Mouse (Mus musculus) bone marrow macrophage, adult 2 months (primary cell): ENCODE measurements at regions not wholly inside any gene's neighbourhood (a gene's known extent, or its start where the extent isn't known, plus 50 kb on each side); places are given as distances from the start of the nearest gene placed in this dataset.

Experiments
- H3K27ac ChIP-seq: 2 replicates; pipeline ENCODE4 v1.5.1; 2012; ENCODE audit warnings: low read depth, low read length; ENCODE audit not compliant: insufficient read depth
- H3K4me1 ChIP-seq: 2 replicates; pipeline ENCODE4 v1.6.1; 2012; ENCODE audit warnings: low read length; ENCODE audit not compliant: control insufficient read depth, insufficient read depth
- H3K4me3 ChIP-seq: 2 replicates; pipeline ENCODE4 v1.5.1; 2012; ENCODE audit warnings: mild to moderate bottlenecking, low read length, moderate library complexity; ENCODE audit not compliant: insufficient read depth
- CTCF ChIP-seq: IDR thresholded peaks from 2 replicates; pipeline ENCODE4 v1.5.1; 2012; ENCODE audit warnings: low read depth, mild to moderate bottlenecking, low read length, moderate library complexity
- POLR2A ChIP-seq: IDR thresholded peaks from 2 replicates; pipeline ENCODE4 v1.6.1; 2012; ENCODE audit warnings: mild to moderate bottlenecking, low read depth, low read length, borderline replicate concordance

GRCm38 (mm10) chr16:74809154-74809825 is 397.7 kb upstream of the Robo2 start:
- TF ChIP-seq POLR2A (no peak), CTCF (no peak)
- Histone ChIP-seq H3K4me3 (no peak overlapping the region), H3K27ac (no peak overlapping the region), H3K4me1 (no peaks in the 10 kb centered on the region)

- Histone ChIP-seq H3K27ac (no peak overlapping the region), H3K4me3 (no peak overlapping the region), H3K4me1 (no peaks in the 10 kb centered on the region)
- TF ChIP-seq CTCF (no peak), POLR2A (no peak)
Observed at GRCm38 (mm10) chr16:74806775-74807174, 395.1 kb upstream of the Robo2 start.

GRCm38 (mm10) chr16:74801296-74801695 is 389.7 kb upstream of the Robo2 start:
- Histone ChIP-seq H3K4me3 (no peak overlapping the region), H3K27ac (no peak overlapping the region), H3K4me1 (no peaks in the 10 kb centered on the region)
- TF ChIP-seq POLR2A (no peak), CTCF (no peak)

GRCm38 (mm10) chr16:74796303-74796653 is 384.7 kb upstream of the Robo2 start:
- no peak overlapping the region for H3K4me3 ChIP-seq
- no peak overlapping the region for H3K27ac ChIP-seq
- no peaks in the 10 kb centered on the region for H3K4me1 ChIP-seq
- TF ChIP-seq POLR2A (no peak), CTCF (no peak)

- no peak overlapping the region for H3K27ac ChIP-seq
- TF ChIP-seq POLR2A, result no peak
- no peak for TF ChIP-seq CTCF
- no peaks in the 10 kb centered on the region for H3K4me1 ChIP-seq
- H3K4me3 ChIP-seq, result no peak overlapping the region
Observed at GRCm38 (mm10) chr16:74795360-74796302, 384.0 kb upstream of the Robo2 start.

GRCm38 (mm10) chr16:74785365-74786119 is 373.9 kb upstream of the Robo2 start:
- TF ChIP-seq POLR2A (no peak), CTCF (no peak)
- Histone ChIP-seq H3K27ac (no peak overlapping the region), H3K4me1 (no peaks in the 10 kb centered on the region), H3K4me3 (no peak overlapping the region)

- H3K27ac ChIP-seq, result no peak overlapping the region
- no peaks in the 10 kb centered on the region for H3K4me1 ChIP-seq
- TF ChIP-seq POLR2A (no peak), CTCF (no peak)
- no peak overlapping the region for H3K4me3 ChIP-seq
Observed at GRCm38 (mm10) chr16:74780388-74780787, 368.8 kb upstream of the Robo2 start.

- no peak overlapping the region for H3K27ac ChIP-seq
- no peak overlapping the region for H3K4me3 ChIP-seq
- no peak for TF ChIP-seq CTCF
- TF ChIP-seq POLR2A, result no peak
- no peaks in the 10 kb centered on the region for H3K4me1 ChIP-seq
Observed at GRCm38 (mm10) chr16:74768264-74768663, 356.6 kb upstream of the Robo2 start.

- no peak overlapping the region for H3K27ac ChIP-seq
- TF ChIP-seq POLR2A (no peak), CTCF (no peak)
- no peak overlapping the region for H3K4me3 ChIP-seq
- H3K4me1 ChIP-seq, result no peaks in the 10 kb centered on the region
Observed at GRCm38 (mm10) chr16:74756720-74757345, 345.2 kb upstream of the Robo2 start.
